8 mouse cellular contexts compared by ENCODE assay signal in genomic region chr1:118321661-118322201, GRCm38 (mm10). TPM values are rescaled to one million over a fixed set of nuclear protein-coding genes. Genes with fewer than 3 reads are reported as not detected.
A peak's percentile ranks its signal among the peaks of the same experiment; 100 is the strongest.
DNase-seq lines count a peak whose midpoint lies in the region; ATAC-seq and TF ChIP-seq lines count a peak whose summit lies in the region.

TSS of gene Nifk (plus strand) at chr1:118321839.

- H3K9me3 ChIP-seq in hindbrain, embryonic 10.5 days: no peaks in the 10 kb centered on the region
- H3K9me3 ChIP-seq in lung, postnatal 0 days (ENCODE audit: low read length): no peaks in the 10 kb centered on the region

- peak; percentile 88 for TF ChIP-seq CTCF in lung, postnatal 0 days (IDR thresholded peaks at IDR 0.05)

- H3K9ac ChIP-seq in lung, postnatal 0 days (replicated peaks; ENCODE audit: low read depth): peak within 1 kb of the TSS; percentile 75

- no peaks in the 10 kb centered on the region for H3K27me3 ChIP-seq in hindbrain, embryonic 10.5 days (ENCODE audit: insufficient read depth, poor library complexity, severe bottlenecking)
- no peaks in the 10 kb centered on the region for H3K27me3 ChIP-seq in lung, postnatal 0 days (replicated peaks; ENCODE audit: insufficient read depth, low read length)

- H3K4me1 ChIP-seq in hindbrain, embryonic 10.5 days (replicated peaks): peaks cover 11% of the 10 kb centered on the region
- peaks cover 7% of the 10 kb centered on the region; the same call in 1 of the 2 replicates for H3K4me1 ChIP-seq in lung, postnatal 0 days (ENCODE audit: insufficient read depth, low read depth, low read length)

- DNase-seq in MEL-GATA-1-ER (ENCODE audit: extremely low read depth, low read depth): peak; percentile 93
- peak; percentile 93 for DNase-seq in cerebellum, adult 8-10 months
- DNase-seq in forelimb bud, embryonic 11.5 days (ENCODE audit: low read depth, low spot score): peak; percentile 95
- DNase-seq in hindbrain, embryonic 10.5 days (ENCODE audit: low spot score): peak; percentile 94
- peak; percentile 95 for DNase-seq in layer of hippocampus, adult 9-11 months
- peak; percentile 98 for DNase-seq in lung, postnatal 0 days (ENCODE audit: low spot score)
- DNase-seq in ovary, postnatal 14 days (ENCODE audit: low spot score): peak; percentile 86
- DNase-seq in thymus, postnatal 14 days: peak; percentile 92

- H3K4me2 ChIP-seq in lung, postnatal 0 days (replicated peaks; ENCODE audit: low read depth, low read length): peak within 1 kb of the TSS; percentile 92

- peaks cover 26% of the 10 kb centered on the region for H3K36me3 ChIP-seq in hindbrain, embryonic 10.5 days
- H3K36me3 ChIP-seq in lung, postnatal 0 days (ENCODE audit: insufficient read depth, low read length): no peaks in the 10 kb centered on the region

- peak within 1 kb of the TSS; percentile 86 for H3K27ac ChIP-seq in hindbrain, embryonic 10.5 days
- peak within 1 kb of the TSS; percentile 33; the same call in 1 of the 2 replicates for H3K27ac ChIP-seq in lung, postnatal 0 days (ENCODE audit: low read length)

- peak; percentile 58 for TF ChIP-seq EP300 in lung, postnatal 0 days (IDR thresholded peaks at IDR 0.05)

- peak within 1 kb of the TSS; percentile 93 for H3K4me3 ChIP-seq in hindbrain, embryonic 10.5 days
- H3K4me3 ChIP-seq in lung, postnatal 0 days (ENCODE audit: low read depth, low read length): peak within 1 kb of the TSS; percentile 74

- under 1% methylated on average over 37 of the region's 37 CpGs for WGBS in hindbrain, embryonic 10.5 days
- WGBS in lung, postnatal 0 days: under 1% methylated on average over 37 of the region's 37 CpGs

- ATAC-seq in lung, postnatal 0 days: peak; percentile 94

RNA-seq across cellular contexts. Expression of gene Nifk, which starts in this region (rescaled TPM):
- polyA plus RNA-seq in hindbrain, embryonic 10.5 days (2016; fragmentation: Nextera tagmentation; extraction: Ambion mirVana): 83.1 and 95.5 TPM in 2 replicates
- polyA plus RNA-seq in lung, postnatal 0 days (2015; fragmentation: Nextera tagmentation; extraction: Ambion mirVana): 30.7 and 32.4 TPM in 2 replicates

Comparison
In these comparisons a context has a peak if more than half of its experiments do, and no peak if none do; other contexts are left out.
1. Peak in every context shown above with its lines: DNase-seq, ATAC-seq, H3K4me3 ChIP-seq and H3K27ac ChIP-seq.